Mouse (Mus musculus) MEL (cell line): ENCODE results near the gene Rasgef1b. TPM values are rescaled to one million over a fixed set of nuclear protein-coding genes. Genes with fewer than 3 reads are reported as not detected.

Source experiments
- DNase-seq: peaks from one replicate; pipeline ENCODE4 v3.0.0; 2011; ENCODE audit warnings: low read depth, low spot score
- H3K27ac ChIP-seq: 2 replicates; pipeline ENCODE4 v1.5.1; 2012; ENCODE audit warnings: low read depth, mild to moderate bottlenecking, control low read depth, low read length, moderate library complexity; ENCODE audit not compliant: control insufficient read depth
- H3K27me3 ChIP-seq, 2 experiments: fragments of 150-350 bp in 1 of 2; sonication (generic) in 1 of 2; 2 replicates each; pipeline ENCODE4 v1.6.1; 2012; ENCODE audit warnings: low read length in 2 of 2, mild to moderate bottlenecking in 2 of 2, improper control_type of control experiment in 1 of 2, moderate library complexity in 1 of 2; ENCODE audit not compliant: insufficient read depth in 2 of 2, control insufficient read depth in 1 of 2
- H3K36me3 ChIP-seq, 2 experiments: 2 replicates each; pipeline ENCODE4 v1.6.1; 2012 to 2014; ENCODE audit warnings: low read length in 2 of 2, improper control_type of control experiment in 1 of 2, inconsistent platforms in 1 of 2, mild to moderate bottlenecking in 1 of 2; ENCODE audit not compliant: insufficient read depth in 2 of 2, control insufficient read depth in 1 of 2
- H3K4me1 ChIP-seq, 2 experiments: fragments of 150-350 bp in 1 of 2; sonication (generic) in 1 of 2; 2 replicates each; pipeline ENCODE4 v1.6.1; 2012; ENCODE audit warnings: low read length in 2 of 2, improper control_type of control experiment in 1 of 2, mild to moderate bottlenecking in 1 of 2; ENCODE audit not compliant: insufficient read depth in 2 of 2, control insufficient read depth in 1 of 2
- H3K4me3 ChIP-seq, 2 experiments: fragments of 150-350 bp in 1 of 2; sonication (generic) in 1 of 2; 2 replicates each; pipeline ENCODE4 v1.5.1; 2012; ENCODE audit warnings: low read depth in 2 of 2, low read length in 2 of 2, mild to moderate bottlenecking in 2 of 2, moderate library complexity in 2 of 2, control low read depth in 1 of 2, improper control_type of control experiment in 1 of 2; ENCODE audit not compliant: control insufficient read depth in 1 of 2, insufficient read depth in 1 of 2
- H3K79me2 ChIP-seq: 2 replicates; pipeline ENCODE4 v1.6.1; 2012; ENCODE audit warnings: mild to moderate bottlenecking, low read length, moderate library complexity; ENCODE audit not compliant: control insufficient read depth, poor library complexity, insufficient read depth
- H3K9ac ChIP-seq: 2 replicates; pipeline ENCODE4 v1.6.1; 2012; ENCODE audit warnings: low read depth, mild to moderate bottlenecking, control low read depth, low read length, moderate library complexity; ENCODE audit not compliant: control insufficient read depth, poor library complexity, severe bottlenecking
- H3K9me3 ChIP-seq: fragments of 150-350 bp; sonication (generic); replicated peaks from 2 replicates; pipeline ENCODE4 v1.6.1; 2012; ENCODE audit warnings: mild to moderate bottlenecking, low read length, improper control_type of control experiment, moderate library complexity; ENCODE audit not compliant: insufficient read depth
- CHD1 ChIP-seq: IDR thresholded peaks from 2 replicates; pipeline ENCODE4 v1.6.1; 2012; ENCODE audit warnings: low read depth, mild to moderate bottlenecking, inconsistent platforms, low read length, improper control_type of control experiment
- CHD2 ChIP-seq: IDR thresholded peaks from 2 replicates; pipeline ENCODE4 v1.6.1; 2011; ENCODE audit warnings: low read length, improper control_type of control experiment
- CTCF ChIP-seq, 3 experiments: IDR thresholded peaks in 2 of 3; conservative IDR thresholded peaks in 1 of 3; 2 replicates each; pipeline ENCODE4 v1.5.1; 2011 to 2012; ENCODE audit warnings: low read length in 3 of 3, low read depth in 2 of 3, mild to moderate bottlenecking in 2 of 3, improper control_type of control experiment in 1 of 3, inconsistent platforms in 1 of 3, mixed read lengths in 1 of 3, moderate library complexity in 1 of 3; ENCODE audit not compliant: control insufficient read depth in 1 of 3, insufficient read depth in 1 of 3, poor library complexity in 1 of 3, severe bottlenecking in 1 of 3
- E2F4 ChIP-seq: IDR thresholded peaks from 2 replicates; pipeline ENCODE4 v1.6.1; 2011; ENCODE audit warnings: low read depth, low read length, improper control_type of control experiment, borderline replicate concordance
- EP300 ChIP-seq, 2 experiments: IDR thresholded peaks; 2 replicates each; pipeline ENCODE4 v1.6.1; 2011; ENCODE audit warnings: improper control_type of control experiment in 2 of 2, low read length in 2 of 2, low read depth in 1 of 2, mild to moderate bottlenecking in 1 of 2
- ETS1 ChIP-seq: IDR thresholded peaks from 2 replicates; pipeline ENCODE4 v1.6.1; 2012; ENCODE audit warnings: low read depth, mild to moderate bottlenecking, inconsistent platforms, low read length, improper control_type of control experiment, moderate library complexity
- GABPA ChIP-seq: IDR thresholded peaks from 2 replicates; pipeline ENCODE4 v1.6.1; 2012; ENCODE audit warnings: low read depth, mild to moderate bottlenecking, inconsistent platforms, low read length, improper control_type of control experiment, moderate library complexity
- JUND ChIP-seq: IDR thresholded peaks from 2 replicates; pipeline ENCODE4 v1.6.1; 2011; ENCODE audit warnings: low read depth, mild to moderate bottlenecking, improper control_type of control experiment, low read length
- MAFK ChIP-seq: IDR thresholded peaks from 2 replicates; pipeline ENCODE4 v1.6.1; 2011; ENCODE audit warnings: low read depth, mild to moderate bottlenecking, low read length, improper control_type of control experiment, borderline replicate concordance
- MEF2A ChIP-seq: IDR thresholded peaks from 2 replicates; pipeline ENCODE4 v1.6.1; 2014; ENCODE audit warnings: low read depth, mild to moderate bottlenecking, inconsistent platforms, low read length, improper control_type of control experiment; ENCODE audit not compliant: poor library complexity, insufficient replicate concordance, severe bottlenecking; ENCODE audit errors: extremely low read depth
- NRF1 ChIP-seq: IDR thresholded peaks from 2 replicates; pipeline ENCODE4 v1.6.1; 2014; ENCODE audit warnings: low read depth, mild to moderate bottlenecking, inconsistent platforms, low read length, improper control_type of control experiment, moderate library complexity; ENCODE audit not compliant: poor library complexity, insufficient read depth, severe bottlenecking
- POLR2A ChIP-seq, 2 experiments: IDR thresholded peaks; 2 replicates each; pipeline ENCODE4 v1.6.1; 2011 to 2012; ENCODE audit warnings: low read length in 2 of 2, mild to moderate bottlenecking in 2 of 2, control low read depth in 1 of 2, improper control_type of control experiment in 1 of 2, low read depth in 1 of 2, moderate library complexity in 1 of 2; ENCODE audit not compliant: control insufficient read depth in 1 of 2, insufficient read depth in 1 of 2, poor library complexity in 1 of 2
- POLR2AphosphoS2 ChIP-seq: IDR thresholded peaks from 2 replicates; pipeline ENCODE4 v1.6.1; 2011; ENCODE audit warnings: low read length, improper control_type of control experiment
- POLR2AphosphoS5 ChIP-seq: IDR thresholded peaks from 2 replicates; pipeline ENCODE4 v1.6.1; 2012; ENCODE audit warnings: low read depth, borderline replicate concordance, mild to moderate bottlenecking, inconsistent platforms, low read length, moderate library complexity, mixed read lengths
- SIN3A ChIP-seq: IDR thresholded peaks from 2 replicates; pipeline ENCODE4 v1.6.1; 2012; ENCODE audit warnings: low read length, improper control_type of control experiment, inconsistent platforms
- TAL1 ChIP-seq: IDR thresholded peaks from 2 replicates; pipeline ENCODE4 v1.6.1; 2012; ENCODE audit warnings: mild to moderate bottlenecking, inconsistent platforms, low read length, moderate library complexity, mixed read lengths
- TBP ChIP-seq: IDR thresholded peaks from 2 replicates; pipeline ENCODE4 v1.8.0; 2011; ENCODE audit warnings: low read depth, low read length, improper control_type of control experiment
- TCF12 ChIP-seq: IDR thresholded peaks from 2 replicates; pipeline ENCODE4 v1.6.1; 2014; ENCODE audit warnings: low read depth, mild to moderate bottlenecking, inconsistent platforms, low read length, improper control_type of control experiment, moderate library complexity
- UBTF ChIP-seq: IDR thresholded peaks from 2 replicates; pipeline ENCODE4 v1.6.1; 2012; ENCODE audit warnings: low read depth, mild to moderate bottlenecking, inconsistent platforms, low read length, improper control_type of control experiment, moderate library complexity, borderline replicate concordance; ENCODE audit not compliant: insufficient read depth
- USF1 ChIP-seq: IDR thresholded peaks from 2 replicates; pipeline ENCODE4 v1.6.1; 2014; ENCODE audit warnings: low read depth, mild to moderate bottlenecking, inconsistent platforms, low read length, improper control_type of control experiment, moderate library complexity
- USF2 ChIP-seq, 2 experiments: IDR thresholded peaks; 2 replicates each; pipeline ENCODE4 v1.6.1; 2011 to 2012; ENCODE audit warnings: improper control_type of control experiment in 2 of 2, low read length in 2 of 2, borderline replicate concordance in 1 of 2, inconsistent platforms in 1 of 2, low read depth in 1 of 2, mild to moderate bottlenecking in 1 of 2; ENCODE audit not compliant: insufficient read depth in 1 of 2
- ZC3H11A ChIP-seq: IDR thresholded peaks from 2 replicates; pipeline ENCODE4 v1.6.1; 2012; ENCODE audit warnings: low read depth, mild to moderate bottlenecking, inconsistent platforms, low read length, improper control_type of control experiment
- ZNF384 ChIP-seq: IDR thresholded peaks from 2 replicates; pipeline ENCODE4 v1.6.1; 2012; ENCODE audit warnings: low read depth, mild to moderate bottlenecking, inconsistent platforms, low read length, improper control_type of control experiment
- polyA plus RNA-seq, 2 experiments: library from polyadenylated mRNA; stranded (reverse) in 1 of 2; unstranded in 1 of 2; fragments of >175 nt in 1 of 2; fragments of >200 nt in 1 of 2; gene quantifications; 2 replicates each; pipeline versions ENCODE4 v1.2.1 to v1.2.4; 2012; ENCODE audit warnings: low replicate concordance in 2 of 2, low read depth in 1 of 2; ENCODE audit not compliant: insufficient read length in 2 of 2, insufficient read depth in 1 of 2, missing spikeins in 1 of 2
- total RNA-seq: library from RNA; depleted of rRNA; stranded (reverse); fragments of 300-350 nt; gene quantifications from 2 replicates; pipeline ENCODE4 v1.2.3, GENCODE M21; 2012

Gene Rasgef1b
- total and polyA plus RNA-seq, 3 experiments = not detected

- Histone ChIP-seq H3K36me3 (no peaks in the 10 kb centered on the region), H3K4me1 (no peaks in the 10 kb centered on the region), H3K27ac (no peak overlapping the region), H3K9ac (no peak overlapping the region), H3K79me2 (no peaks in the 10 kb centered on the region), H3K9me3 (no peaks in the 10 kb centered on the region), H3K27me3 (no peaks in the 10 kb centered on the region), H3K4me3 (no peak overlapping the region)
- no peak for DNase-seq
- TF ChIP-seq USF2 (IDR thresholded peaks at IDR 0.05; ENCODE audit: borderline replicate concordance in 1 of 2, insufficient read depth in 1 of 2, low read depth in 1 of 2, low read length in 2 of 2) (no peak), GABPA (no peak), CTCF (IDR thresholded peaks at IDR 0.05 in 2 of 3, conservative IDR thresholded peaks at IDR 0.05 in 1 of 3; ENCODE audit: control insufficient read depth in 1 of 3, insufficient read depth in 1 of 3, low read depth in 2 of 3, low read length in 3 of 3, poor library complexity in 1 of 3, severe bottlenecking in 1 of 3) (no peak), USF1 (no peak), ZC3H11A (no peak), CHD1 (no peak), TAL1 (no peak), SIN3A (no peak), MEF2A (no peak), ETS1 (no peak), TBP (no peak), TCF12 (no peak), E2F4 (no peak)
Observed at GRCm38 (mm10) chr5:99236431-99236830, 492.4 kb downstream of the Rasgef1b start.

DNA sequence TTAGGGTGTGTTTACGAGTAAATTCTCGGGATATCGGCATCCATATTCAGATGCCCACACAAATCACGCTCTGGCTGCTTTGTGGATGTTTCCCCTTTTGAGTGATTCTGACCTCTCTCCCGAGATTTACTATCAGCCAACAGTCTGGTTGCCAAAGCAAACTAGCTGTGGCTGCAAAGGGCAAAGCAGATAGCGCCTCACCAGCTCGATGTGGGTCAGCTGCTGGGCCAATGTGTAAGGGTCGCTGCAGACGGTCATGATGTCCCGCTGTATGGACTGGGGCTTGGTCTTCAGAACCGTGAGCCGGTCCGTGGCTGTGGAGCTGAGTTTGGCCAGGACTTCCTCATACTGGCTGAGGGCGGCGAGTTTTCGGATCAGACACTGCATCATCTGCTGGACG, 494.6 kb downstream of the Rasgef1b start:
- H3K27ac ChIP-seq = no peak overlapping the region
- H3K4me1 ChIP-seq = no peaks in the 10 kb centered on the region
- no peak overlapping the region for H3K4me3 ChIP-seq
- no peak for DNase-seq
- TF ChIP-seq NRF1 = no peak
- TF ChIP-seq CTCF (IDR thresholded peaks at IDR 0.05 in 2 of 3, conservative IDR thresholded peaks at IDR 0.05 in 1 of 3; ENCODE audit: control insufficient read depth in 1 of 3, insufficient read depth in 1 of 3, low read depth in 2 of 3, low read length in 3 of 3, poor library complexity in 1 of 3, severe bottlenecking in 1 of 3) = no peak
- TF ChIP-seq, all 39 proteins: peak for 0
- Histone ChIP-seq H3K36me3 (no peaks in the 10 kb centered on the region), H3K9ac (no peak overlapping the region), H3K9me3 (no peaks in the 10 kb centered on the region), H3K27me3 (no peaks in the 10 kb centered on the region), H3K79me2 (no peaks in the 10 kb centered on the region)

DNA sequence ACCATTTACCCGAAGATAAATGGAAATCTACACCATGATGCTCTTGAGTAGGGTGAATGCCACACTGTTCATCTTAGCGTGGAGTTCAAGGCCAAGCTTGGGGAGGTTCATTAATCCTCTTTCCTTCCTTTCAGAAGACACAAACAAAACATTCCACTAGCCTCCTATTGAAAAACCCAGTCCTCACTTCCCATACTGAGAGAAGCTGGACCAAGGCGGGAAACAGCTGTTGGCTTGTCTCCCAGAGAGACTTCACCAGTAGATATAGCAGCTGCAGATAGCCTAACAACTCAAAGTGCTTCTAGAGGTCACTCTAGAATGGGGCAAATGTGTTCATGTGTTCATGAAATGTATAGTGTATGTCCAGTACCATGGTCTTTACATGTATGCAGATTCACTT, 495.7 kb downstream of the Rasgef1b start:
- Histone ChIP-seq H3K27me3 (no peaks in the 10 kb centered on the region), H3K9me3 (no peaks in the 10 kb centered on the region), H3K27ac (no peak overlapping the region), H3K4me3 (no peak overlapping the region), H3K79me2 (no peaks in the 10 kb centered on the region), H3K9ac (no peak overlapping the region), H3K4me1 (no peaks in the 10 kb centered on the region), H3K36me3 (no peaks in the 10 kb centered on the region)
- TF ChIP-seq TCF12 (no peak), POLR2A (IDR thresholded peaks at IDR 0.05; ENCODE audit: control insufficient read depth in 1 of 2, insufficient read depth in 1 of 2, low read depth in 1 of 2, low read length in 2 of 2, poor library complexity in 1 of 2) (no peak), EP300 (IDR thresholded peaks at IDR 0.05; ENCODE audit: low read depth in 1 of 2, low read length in 2 of 2) (no peak), MAFK (no peak), CHD2 (no peak), TBP (no peak), UBTF (no peak), CTCF (IDR thresholded peaks at IDR 0.05 in 2 of 3, conservative IDR thresholded peaks at IDR 0.05 in 1 of 3; ENCODE audit: control insufficient read depth in 1 of 3, insufficient read depth in 1 of 3, low read depth in 2 of 3, low read length in 3 of 3, poor library complexity in 1 of 3, severe bottlenecking in 1 of 3) (no peak), POLR2AphosphoS5 (no peak), GABPA (no peak), ZNF384 (no peak), POLR2AphosphoS2 (no peak), JUND (no peak), ETS1 (no peak)
- DNase-seq = no peak
